Mouse (Mus musculus) bone marrow, adult 2 months (tissue): ENCODE results near the gene Foxo3. TPM values are rescaled to one million over a fixed set of nuclear protein-coding genes. Genes with fewer than 3 reads are reported as not detected.

ENCODE experiments used
- H3K27ac ChIP-seq: fragments of 200-500 bp; 2 replicates; pipeline ENCODE4 v1.5.1; 2012; ENCODE audit warnings: low read depth, mild to moderate bottlenecking, control low read depth, inconsistent platforms, low read length; ENCODE audit not compliant: control insufficient read depth, poor library complexity, insufficient read depth
- H3K4me1 ChIP-seq: fragments of 200-500 bp; 2 replicates; pipeline ENCODE4 v1.6.1; 2011; ENCODE audit warnings: low read length; ENCODE audit not compliant: control insufficient read depth, insufficient read depth
- H3K4me3 ChIP-seq: fragments of 200-500 bp; replicated peaks from 2 replicates; pipeline ENCODE3; 2011; ENCODE audit warnings: mild to moderate bottlenecking, low read depth, low read length, control low read depth; ENCODE audit not compliant: control insufficient read depth
- CTCF ChIP-seq: fragments of 200-500 bp; IDR thresholded peaks from 2 replicates; pipeline ENCODE4 v1.5.1; 2011; ENCODE audit warnings: low read length, control low read depth; ENCODE audit not compliant: control insufficient read depth, insufficient read depth
- POLR2A ChIP-seq: fragments of 200-500 bp; IDR thresholded peaks from 2 replicates; pipeline ENCODE4 v1.6.1; 2011; ENCODE audit warnings: low read depth, mild to moderate bottlenecking, control low read depth, low read length, borderline replicate concordance; ENCODE audit not compliant: control insufficient read depth
- WGBS: fragments of 180-500 bp; shearing (Covaris S2); methylation state at CpG from one replicate; pipeline ENCODE4 v1.1.7; 2018; 5-methylcytosine and 5-hydroxymethylcytosine counted together
- polyA plus RNA-seq: library from polyadenylated mRNA; stranded (reverse); fragments of >200 nt; gene quantifications from 2 replicates; pipeline ENCODE4 v1.2.4, GENCODE M21; 2011; ENCODE audit warnings: low replicate concordance; ENCODE audit not compliant: missing spikeins, insufficient read depth, insufficient read length

The Foxo3 gene
- polyA plus RNA-seq, 1 experiment: 51.5 TPM

- whole genome bisulfite sequencing: 61% methylated on average over 4 of the region's 4 CpGs
- Histone ChIP-seq H3K27ac (no peak overlapping the region), H3K4me3 (no peak overlapping the region), H3K4me1 (peaks cover 2% of the 10 kb centered on the region; the same call in 1 of the 2 replicates)
- no peak for TF ChIP-seq POLR2A
- no peak for TF ChIP-seq CTCF
These were observed 24.2 kb upstream of the Foxo3 start for GRCm38 (mm10) chr10:42300805-42301204.

GRCm38 (mm10) chr10:42299967-42300366 lies 23.4 kb upstream of the Foxo3 start:
- Histone ChIP-seq H3K4me3 (no peak overlapping the region), H3K27ac (no peak overlapping the region), H3K4me1 (peaks cover 2% of the 10 kb centered on the region; the same call in 1 of the 2 replicates)
- 7% methylated on average over 7 of the region's 7 CpGs for WGBS
- no peak for TF ChIP-seq CTCF
- TF ChIP-seq POLR2A: no peak

GRCm38 (mm10) chr10:42299426-42299825 lies 22.9 kb upstream of the Foxo3 start:
- TF ChIP-seq CTCF (no peak), POLR2A (no peak)
- 57% methylated on average over 6 of the region's 6 CpGs for WGBS
- no peak overlapping the region for H3K4me3 ChIP-seq
- H3K4me1 ChIP-seq: peaks cover 2% of the 10 kb centered on the region; the same call in 1 of the 2 replicates
- H3K27ac ChIP-seq: no peak overlapping the region

GRCm38 (mm10) chr10:42297954-42298353 lies 21.4 kb upstream of the Foxo3 start:
- Histone ChIP-seq H3K27ac (no peak overlapping the region), H3K4me1 (peaks cover 2% of the 10 kb centered on the region; the same call in 1 of the 2 replicates), H3K4me3 (no peak overlapping the region)
- 69% methylated on average over 1 of the region's 1 CpGs for WGBS
- no peak for TF ChIP-seq POLR2A
- TF ChIP-seq CTCF: peak; percentile 52; the same call in 1 of the 2 replicates

- Histone ChIP-seq H3K4me1 (peaks cover 2% of the 10 kb centered on the region; the same call in 1 of the 2 replicates), H3K4me3 (no peak overlapping the region), H3K27ac (no peak overlapping the region)
- WGBS: 66% methylated on average over 2 of the region's 2 CpGs
- TF ChIP-seq POLR2A: no peak
- TF ChIP-seq CTCF: no peak
These were observed 20.6 kb upstream of the Foxo3 start for GRCm38 (mm10) chr10:42297109-42297508.

- no peak for TF ChIP-seq CTCF
- no peak for TF ChIP-seq POLR2A
- Histone ChIP-seq H3K27ac (no peak overlapping the region), H3K4me1 (peaks cover 2% of the 10 kb centered on the region; the same call in 1 of the 2 replicates), H3K4me3 (no peak overlapping the region)
- 70% methylated on average over 4 of the region's 4 CpGs for WGBS
These were observed 20.0 kb upstream of the Foxo3 start for GRCm38 (mm10) chr10:42296559-42296958.

GRCm38 (mm10) chr10:42295028-42295427 lies 18.5 kb upstream of the Foxo3 start:
- H3K4me3 ChIP-seq: no peak overlapping the region
- peaks cover 1% of the 10 kb centered on the region; the same call in 1 of the 2 replicates for H3K4me1 ChIP-seq
- H3K27ac ChIP-seq: no peak overlapping the region
- TF ChIP-seq CTCF (peak; percentile 39; the same call in 1 of the 2 replicates), POLR2A (no peak)
- 11% methylated on average over 1 of the region's 1 CpGs for WGBS

- no peak for TF ChIP-seq POLR2A
- TF ChIP-seq CTCF: no peak
- no peak overlapping the region for H3K4me3 ChIP-seq
- H3K27ac ChIP-seq: no peak overlapping the region; the same call in 1 of the 2 replicates
- no peaks in the 10 kb centered on the region for H3K4me1 ChIP-seq
- 1% methylated on average over 2 of the region's 2 CpGs for WGBS
These were observed 17.8 kb upstream of the Foxo3 start for GRCm38 (mm10) chr10:42294392-42294791.

- WGBS: 7% methylated on average over 4 of the region's 4 CpGs
- no peaks in the 10 kb centered on the region for H3K4me1 ChIP-seq
These were observed 17.3 kb upstream of the Foxo3 start for GRCm38 (mm10) chr10:42293877-42294276.

More at GRCm38 (mm10) chr10:42293877-42294276, 17.3 kb upstream of the Foxo3 start:
- peak overlapping the region; percentile 22; the same call in 1 of the 2 replicates for H3K27ac ChIP-seq
- TF ChIP-seq CTCF: no peak
- no peak for TF ChIP-seq POLR2A
- no peak overlapping the region for H3K4me3 ChIP-seq
